Mouse (Mus musculus) heart, postnatal 0 days (tissue): Measurements from ENCODE around the gene Mlycd.
A peak's percentile ranks its signal among the peaks of the same experiment; 100 is the strongest.

Experiments
- CTCF ChIP-seq: IDR thresholded peaks from 2 replicates; pipeline ENCODE4 v1.5.1; 2016; ENCODE audit warnings: antibody characterized with exemption, control low read depth, low read depth
- EP300 ChIP-seq: IDR thresholded peaks from 2 replicates; pipeline ENCODE4 v1.6.1; 2016; ENCODE audit warnings: antibody characterized with exemption, low read depth

GRCm38 (mm10) chr8:119399255-119399654, 4.6 kb downstream of the Mlycd start:
- TF ChIP-seq CTCF (no peak), EP300 (peak; percentile 99)
